Mouse (Mus musculus): ENCODE data around the gene Ifna16. TPM values are rescaled to one million over a fixed set of nuclear protein-coding genes. Genes with fewer than 3 reads are reported as not detected.

The Ifna16 gene
- not detected in 2 replicates for polyA plus RNA-seq (2015; fragmentation: Nextera tagmentation; extraction: Ambion mirVana)

GRCm38 (mm10) chr4:88676824-88677223, at the start of gene Ifna16:
TSS of gene Ifna16 (minus strand) at chr4:88676924.
- no peak for ATAC-seq
- Histone ChIP-seq H3K27ac (ENCODE audit: low read depth, low read length) (no peak within 1 kb of the TSS), H3K4me1 (replicated peaks; ENCODE audit: control insufficient read depth, insufficient read depth, low read length) (no peaks in the 10 kb centered on the region), H3K9me3 (ENCODE audit: control insufficient read depth) (no peaks in the 10 kb centered on the region), H3K4me2 (replicated peaks; ENCODE audit: low read depth) (no peak within 1 kb of the TSS), H3K9ac (ENCODE audit: low read depth, low read length) (no peak within 1 kb of the TSS), H3K27me3 (replicated peaks; ENCODE audit: control insufficient read depth, insufficient read depth, low read length) (no peaks in the 10 kb centered on the region), H3K4me3 (ENCODE audit: low read depth, low read length) (no peak within 1 kb of the TSS), H3K36me3 (ENCODE audit: control insufficient read depth, insufficient read depth) (no peaks in the 10 kb centered on the region)
- TF ChIP-seq CTCF (IDR thresholded peaks at IDR 0.05; ENCODE audit: low read depth), result no peak
- WGBS, result 77% methylated on average over 1 of the region's 1 CpGs

GRCm38 (mm10) chr4:88723497-88724090, 46.9 kb upstream of the Ifna16 start:
- peak; percentile 11; the same call in 1 of the 2 replicates for ATAC-seq
- TF ChIP-seq CTCF (IDR thresholded peaks at IDR 0.05; ENCODE audit: low read depth), result no peak
- no peaks in the 10 kb centered on the region for H3K27me3 ChIP-seq (replicated peaks; ENCODE audit: control insufficient read depth, insufficient read depth, low read length)
- H3K27ac ChIP-seq (ENCODE audit: low read depth, low read length), result peak overlapping the region; percentile 75
- no peak overlapping the region for H3K9ac ChIP-seq (ENCODE audit: low read depth, low read length)
- H3K4me3 ChIP-seq (ENCODE audit: low read depth, low read length), result peak overlapping the region; percentile 85; the same call in 1 of the 2 replicates
- H3K4me1 ChIP-seq (replicated peaks; ENCODE audit: control insufficient read depth, insufficient read depth, low read length), result 0 out of 2 replicates have a peak, but pooled peaks cover 4% of the 10 kb centered on the region
- 0 out of 2 replicates have a peak, but pooled peaks cover 4% of the 10 kb centered on the region for H3K36me3 ChIP-seq (ENCODE audit: control insufficient read depth, insufficient read depth)
- H3K4me2 ChIP-seq (replicated peaks; ENCODE audit: low read depth), result peak overlapping the region; percentile 74
- 23% methylated on average over 8 of the region's 8 CpGs for WGBS
- H3K9me3 ChIP-seq (ENCODE audit: control insufficient read depth), result no peaks in the 10 kb centered on the region

GRCm38 (mm10) chr4:88721791-88722721, 45.3 kb upstream of the Ifna16 start, which contains the start of the genes Gm26566 and Klhl9:
TSS of gene Gm26566 (plus strand) at chr4:88721805.
TSS of gene Klhl9 (minus strand) at chr4:88722465.
- H3K27ac ChIP-seq (ENCODE audit: low read depth, low read length), result peak within 1 kb of the TSS; percentile 100
- peak within 1 kb of the TSS; percentile 74 for H3K4me2 ChIP-seq (replicated peaks; ENCODE audit: low read depth)
- peak within 1 kb of the TSS; percentile 97 for H3K9ac ChIP-seq (ENCODE audit: low read depth, low read length)
- H3K27me3 ChIP-seq (replicated peaks; ENCODE audit: control insufficient read depth, insufficient read depth, low read length), result no peaks in the 10 kb centered on the region
- H3K4me1 ChIP-seq (replicated peaks; ENCODE audit: control insufficient read depth, insufficient read depth, low read length), result 0 out of 2 replicates have a peak, but pooled peaks cover 4% of the 10 kb centered on the region
- H3K9me3 ChIP-seq (ENCODE audit: control insufficient read depth), result no peaks in the 10 kb centered on the region
- peak; percentile 96 for ATAC-seq
- TF ChIP-seq CTCF (IDR thresholded peaks at IDR 0.05; ENCODE audit: low read depth), result no peak
- 0 out of 2 replicates have a peak, but pooled peaks cover 4% of the 10 kb centered on the region for H3K36me3 ChIP-seq (ENCODE audit: control insufficient read depth, insufficient read depth)
- peak within 1 kb of the TSS; percentile 85 for H3K4me3 ChIP-seq (ENCODE audit: low read depth, low read length)
- under 1% methylated on average over 82 of the region's 82 CpGs for WGBS

GRCm38 (mm10) chr4:88718715-88719114, 42.0 kb upstream of the Ifna16 start:
- Histone ChIP-seq H3K4me2 (replicated peaks; ENCODE audit: low read depth) (peak overlapping the region; percentile 74), H3K9me3 (ENCODE audit: control insufficient read depth) (no peaks in the 10 kb centered on the region), H3K36me3 (ENCODE audit: control insufficient read depth, insufficient read depth) (peaks cover 10% of the 10 kb centered on the region; the same call in 1 of the 2 replicates), H3K4me1 (replicated peaks; ENCODE audit: control insufficient read depth, insufficient read depth, low read length) (0 out of 2 replicates have a peak, but pooled peaks cover 4% of the 10 kb centered on the region), H3K9ac (ENCODE audit: low read depth, low read length) (no peak overlapping the region), H3K27me3 (replicated peaks; ENCODE audit: control insufficient read depth, insufficient read depth, low read length) (no peaks in the 10 kb centered on the region), H3K27ac (ENCODE audit: low read depth, low read length) (no peak overlapping the region), H3K4me3 (ENCODE audit: low read depth, low read length) (peak overlapping the region; percentile 19)
- no peak for ATAC-seq
- 18% methylated on average over 1 of the region's 1 CpGs for WGBS
- no peak for TF ChIP-seq CTCF (IDR thresholded peaks at IDR 0.05; ENCODE audit: low read depth)

GRCm38 (mm10) chr4:88715059-88715458, 38.3 kb upstream of the Ifna16 start:
- H3K4me3 ChIP-seq (ENCODE audit: low read depth, low read length), result no peak overlapping the region
- peaks cover 12% of the 10 kb centered on the region; the same call in 1 of the 2 replicates for H3K36me3 ChIP-seq (ENCODE audit: control insufficient read depth, insufficient read depth)
- H3K9ac ChIP-seq (ENCODE audit: low read depth, low read length), result no peak overlapping the region
- no peaks in the 10 kb centered on the region for H3K27me3 ChIP-seq (replicated peaks; ENCODE audit: control insufficient read depth, insufficient read depth, low read length)
- no peak overlapping the region for H3K4me2 ChIP-seq (replicated peaks; ENCODE audit: low read depth)
- TF ChIP-seq CTCF (IDR thresholded peaks at IDR 0.05; ENCODE audit: low read depth), result no peak
- no peak overlapping the region for H3K27ac ChIP-seq (ENCODE audit: low read depth, low read length)
- no peaks in the 10 kb centered on the region for H3K9me3 ChIP-seq (ENCODE audit: control insufficient read depth)
- ATAC-seq, result no peak
- no peaks in the 10 kb centered on the region for H3K4me1 ChIP-seq (replicated peaks; ENCODE audit: control insufficient read depth, insufficient read depth, low read length)

- Histone ChIP-seq H3K27me3 (replicated peaks; ENCODE audit: control insufficient read depth, insufficient read depth, low read length) (no peaks in the 10 kb centered on the region), H3K9me3 (ENCODE audit: control insufficient read depth) (no peaks in the 10 kb centered on the region), H3K4me2 (replicated peaks; ENCODE audit: low read depth) (no peak overlapping the region), H3K4me1 (replicated peaks; ENCODE audit: control insufficient read depth, insufficient read depth, low read length) (no peaks in the 10 kb centered on the region), H3K27ac (ENCODE audit: low read depth, low read length) (no peak overlapping the region), H3K4me3 (ENCODE audit: low read depth, low read length) (no peak overlapping the region), H3K9ac (ENCODE audit: low read depth, low read length) (no peak overlapping the region), H3K36me3 (ENCODE audit: control insufficient read depth, insufficient read depth) (peaks cover 12% of the 10 kb centered on the region; the same call in 1 of the 2 replicates)
- WGBS, result 63% methylated on average over 1 of the region's 1 CpGs
- ATAC-seq, result no peak
- TF ChIP-seq CTCF (IDR thresholded peaks at IDR 0.05; ENCODE audit: low read depth), result no peak
These were observed 37.6 kb upstream of the Ifna16 start for GRCm38 (mm10) chr4:88714281-88714680.

All from intestine, postnatal 0 days (tissue).